Mouse (Mus musculus) testis, adult 2 months (tissue): ENCODE data around the gene Pcgf6. TPM values are rescaled to one million over a fixed set of nuclear protein-coding genes. Genes with fewer than 3 reads are reported as not detected.

Experiments used
- H3K27ac ChIP-seq: fragments of 200-500 bp; 2 replicates; pipeline ENCODE4 v1.5.1; 2012; ENCODE audit warnings: low read depth, low read length; ENCODE audit not compliant: control insufficient read depth, insufficient read depth
- H3K27me3 ChIP-seq: fragments of 200-500 bp; 2 replicates; pipeline ENCODE4 v1.6.1; 2012; ENCODE audit warnings: mild to moderate bottlenecking, low read length, moderate library complexity; ENCODE audit not compliant: control insufficient read depth, insufficient read depth
- H3K36me3 ChIP-seq: fragments of 200-500 bp; 2 replicates; pipeline ENCODE4 v1.6.1; 2012; ENCODE audit warnings: mild to moderate bottlenecking, low read length; ENCODE audit not compliant: control insufficient read depth, insufficient read depth
- H3K4me1 ChIP-seq: fragments of 200-500 bp; 2 replicates; pipeline ENCODE4 v1.6.1; 2012; ENCODE audit warnings: low read length; ENCODE audit not compliant: control insufficient read depth, insufficient read depth
- H3K4me3 ChIP-seq: fragments of 200-500 bp; 2 replicates; pipeline ENCODE4 v1.5.1; 2012; ENCODE audit warnings: low read depth, mild to moderate bottlenecking, low read length, moderate library complexity, mixed read lengths; ENCODE audit not compliant: control insufficient read depth
- CTCF ChIP-seq: fragments of 200-500 bp; IDR thresholded peaks from 2 replicates; pipeline ENCODE4 v1.5.1; 2012; ENCODE audit warnings: low read depth, mild to moderate bottlenecking, inconsistent platforms, low read length, moderate library complexity; ENCODE audit not compliant: control insufficient read depth, insufficient read depth, insufficient replicate concordance
- POLR2A ChIP-seq: fragments of 200-500 bp; IDR thresholded peaks from 2 replicates; pipeline ENCODE4 v1.6.1; 2012; ENCODE audit warnings: low read depth, mild to moderate bottlenecking, inconsistent platforms, low read length, moderate library complexity; ENCODE audit not compliant: control insufficient read depth
- polyA plus RNA-seq: library from polyadenylated mRNA; depleted of rRNA; stranded (reverse); fragments of >200 nt; gene quantifications from 2 replicates; pipeline ENCODE4 v1.2.3, GENCODE M21; 2012

The Pcgf6 gene
- polyA plus RNA-seq, 1 experiment, result 31.9 TPM

GRCm38 (mm10) chr19:47026513-47026912, 24.2 kb downstream of the Pcgf6 start:
- no peak for TF ChIP-seq CTCF
- TF ChIP-seq POLR2A, result no peak
- no peaks in the 10 kb centered on the region for H3K36me3 ChIP-seq
- no peak overlapping the region for H3K27ac ChIP-seq
- H3K4me1 ChIP-seq, result no peaks in the 10 kb centered on the region
- H3K27me3 ChIP-seq, result no peaks in the 10 kb centered on the region
- H3K4me3 ChIP-seq, result no peak overlapping the region

- H3K4me1 ChIP-seq, result no peaks in the 10 kb centered on the region
- no peak overlapping the region for H3K4me3 ChIP-seq
- no peaks in the 10 kb centered on the region for H3K27me3 ChIP-seq
- TF ChIP-seq CTCF (no peak), POLR2A (no peak)
- no peaks in the 10 kb centered on the region for H3K36me3 ChIP-seq
- H3K27ac ChIP-seq, result no peak overlapping the region
Measured at GRCm38 (mm10) chr19:47024954-47025353, 25.8 kb downstream of the Pcgf6 start.

- no peaks in the 10 kb centered on the region for H3K36me3 ChIP-seq
- no peak overlapping the region for H3K27ac ChIP-seq
- TF ChIP-seq CTCF (no peak), POLR2A (no peak)
- no peak overlapping the region for H3K4me3 ChIP-seq
- H3K4me1 ChIP-seq, result no peaks in the 10 kb centered on the region; the same call in 1 of the 2 replicates
- H3K27me3 ChIP-seq, result no peaks in the 10 kb centered on the region
Measured at GRCm38 (mm10) chr19:47023546-47023945, 27.2 kb downstream of the Pcgf6 start.

- Histone ChIP-seq H3K4me1 (no peaks in the 10 kb centered on the region; the same call in 1 of the 2 replicates), H3K4me3 (no peak overlapping the region), H3K36me3 (no peaks in the 10 kb centered on the region), H3K27ac (no peak overlapping the region), H3K27me3 (no peaks in the 10 kb centered on the region)
- TF ChIP-seq CTCF (no peak), POLR2A (no peak)
Measured at GRCm38 (mm10) chr19:47022709-47023108, 28.0 kb downstream of the Pcgf6 start.

GRCm38 (mm10) chr19:47019326-47019725, 31.4 kb downstream of the Pcgf6 start:
- H3K4me1 ChIP-seq, result peaks cover 11% of the 10 kb centered on the region
- no peaks in the 10 kb centered on the region for H3K27me3 ChIP-seq
- TF ChIP-seq CTCF (no peak), POLR2A (no peak)
- H3K27ac ChIP-seq, result no peak overlapping the region
- H3K36me3 ChIP-seq, result no peaks in the 10 kb centered on the region
- no peak overlapping the region for H3K4me3 ChIP-seq

GRCm38 (mm10) chr19:47018330-47018729, 32.4 kb downstream of the Pcgf6 start:
- Histone ChIP-seq H3K27ac (no peak overlapping the region), H3K27me3 (no peaks in the 10 kb centered on the region; the same call in 1 of the 2 replicates), H3K36me3 (no peaks in the 10 kb centered on the region), H3K4me3 (no peak overlapping the region), H3K4me1 (peaks cover 16% of the 10 kb centered on the region)
- TF ChIP-seq CTCF, result no peak
- TF ChIP-seq POLR2A, result no peak

- H3K36me3 ChIP-seq, result no peaks in the 10 kb centered on the region
- no peak overlapping the region for H3K4me3 ChIP-seq
- TF ChIP-seq CTCF (no peak), POLR2A (no peak)
- H3K4me1 ChIP-seq, result peaks cover 16% of the 10 kb centered on the region
- H3K27me3 ChIP-seq, result no peaks in the 10 kb centered on the region; the same call in 1 of the 2 replicates
- H3K27ac ChIP-seq, result no peak overlapping the region
Measured at GRCm38 (mm10) chr19:47017831-47018230, 32.9 kb downstream of the Pcgf6 start.

- Histone ChIP-seq H3K4me1 (peaks cover 16% of the 10 kb centered on the region), H3K27me3 (no peaks in the 10 kb centered on the region; the same call in 1 of the 2 replicates)
- TF ChIP-seq CTCF (no peak), POLR2A (no peak)
Measured at GRCm38 (mm10) chr19:47016487-47016886, 34.2 kb downstream of the Pcgf6 start.

More at GRCm38 (mm10) chr19:47016487-47016886, 34.2 kb downstream of the Pcgf6 start:
- Histone ChIP-seq H3K27ac (no peak overlapping the region), H3K4me3 (no peak overlapping the region), H3K36me3 (no peaks in the 10 kb centered on the region)
